Mouse (Mus musculus): ENCODE results near the gene Plekhg6.

Plekhg6 gene

GRCm38 (mm10) chr6:125385066-125385974, 4.7 kb upstream of the Plekhg6 start:
- DNase-seq, result peak; percentile 37

GRCm38 (mm10) chr6:125382024-125382423, 1.4 kb upstream of the Plekhg6 start:
- DNase-seq, result no peak

- DNase-seq, result no peak
Measured at GRCm38 (mm10) chr6:125379781-125380180, 812 bp downstream of the Plekhg6 start.

GRCm38 (mm10) chr6:125378621-125379020, 2.0 kb downstream of the Plekhg6 start:
- no peak for DNase-seq

- peak; percentile 92 for DNase-seq
Measured at GRCm38 (mm10) chr6:125377582-125378451, 2.8 kb downstream of the Plekhg6 start.

GRCm38 (mm10) chr6:125377042-125377441, 3.6 kb downstream of the Plekhg6 start:
- DNase-seq, result no peak

GRCm38 (mm10) chr6:125367758-125368371, 12.7 kb downstream of the Plekhg6 start:
- peak; percentile 59 for DNase-seq

- DNase-seq, result no peak
Measured at GRCm38 (mm10) chr6:125366133-125366532, 14.5 kb downstream of the Plekhg6 start.

- no peak for DNase-seq
Measured at GRCm38 (mm10) chr6:125365522-125365921, 15.1 kb downstream of the Plekhg6 start.

GRCm38 (mm10) chr6:125364448-125364847, 16.1 kb downstream of the Plekhg6 start:
- DNase-seq, result peak; percentile 62

GRCm38 (mm10) chr6:125363451-125364242, 16.9 kb downstream of the Plekhg6 start:
- DNase-seq, result peak; percentile 69

- DNase-seq, result no peak
Measured at GRCm38 (mm10) chr6:125363021-125363420, 17.6 kb downstream of the Plekhg6 start.

- DNase-seq, result peak; percentile 70
Measured at GRCm38 (mm10) chr6:125361467-125362291, 18.9 kb downstream of the Plekhg6 start.

- DNase-seq, result no peak
Measured at GRCm38 (mm10) chr6:125360846-125361245, 19.7 kb downstream of the Plekhg6 start.

GRCm38 (mm10) chr6:125359999-125360398, 20.6 kb downstream of the Plekhg6 start:
- DNase-seq, result no peak

GRCm38 (mm10) chr6:125357334-125357733, 23.3 kb downstream of the Plekhg6 start:
- DNase-seq, result no peak

- peak; percentile 62 for DNase-seq
Measured at GRCm38 (mm10) chr6:125356264-125356663, 24.3 kb downstream of the Plekhg6 start.

- DNase-seq, result no peak
Measured at GRCm38 (mm10) chr6:125355197-125355741, 25.3 kb downstream of the Plekhg6 start.

GRCm38 (mm10) chr6:125354352-125355151, 26.0 kb downstream of the Plekhg6 start:
- peak; percentile 84 for DNase-seq

- DNase-seq, result no peak
Measured at GRCm38 (mm10) chr6:125353655-125354054, 26.9 kb downstream of the Plekhg6 start.

Data from kidney, postnatal 14 days (tissue).